Mouse (Mus musculus) midbrain, embryonic 12.5 days (tissue): ENCODE data around the gene Btbd35f12. TPM values are rescaled to one million over a fixed set of nuclear protein-coding genes. Genes with fewer than 3 reads are reported as not detected.
"Not testable (repeated sequence)": the region's sequence is repeated elsewhere in the genome, so short reads cannot be mapped to it uniquely, and the experiment has no call there.

Experiments
- ATAC-seq: fragments of 200-750 bp; cut with Nextera tagmentation; 2 replicates; pipeline ENCODE4 v1.8.0; 2017; ENCODE audit warnings: low read depth, moderate TSS enrichment, moderate library complexity; ENCODE audit not compliant: low FRiP score
- H3K27ac ChIP-seq: fragments of 300-500 bp; sonication (generic); replicated peaks from 2 replicates; pipeline ENCODE4 v1.5.1; 2016; ENCODE audit warnings: mild to moderate bottlenecking
- H3K27me3 ChIP-seq: fragments of 300-500 bp; sonication (generic); 2 replicates; pipeline ENCODE4 v1.6.1; 2016; ENCODE audit warnings: mild to moderate bottlenecking
- H3K36me3 ChIP-seq: fragments of 300-500 bp; sonication (generic); 2 replicates; pipeline ENCODE4 v1.6.1; 2016
- H3K4me1 ChIP-seq: fragments of 300-500 bp; sonication (generic); 2 replicates; pipeline ENCODE4 v1.6.1; 2016
- H3K4me2 ChIP-seq: fragments of 300-500 bp; sonication (generic); replicated peaks from 2 replicates; pipeline ENCODE4 v1.6.1; 2016; ENCODE audit warnings: mild to moderate bottlenecking, moderate library complexity
- H3K4me3 ChIP-seq: fragments of 300-500 bp; sonication (generic); 2 replicates; pipeline ENCODE4 v1.5.1; 2016; ENCODE audit warnings: mild to moderate bottlenecking
- H3K9ac ChIP-seq: fragments of 300-500 bp; sonication (generic); replicated peaks from 2 replicates; pipeline ENCODE4 v1.6.1; 2016; ENCODE audit warnings: mild to moderate bottlenecking, moderate library complexity
- H3K9me3 ChIP-seq: fragments of 300-500 bp; sonication (generic); 2 replicates; pipeline ENCODE4 v1.6.1; 2016; ENCODE audit warnings: mild to moderate bottlenecking
- WGBS: fragments of 180-500 bp; shearing (Covaris S2); methylation state at CpG from one replicate; pipeline ENCODE4 v1.1.7; 2016; 5-methylcytosine and 5-hydroxymethylcytosine counted together
- polyA plus RNA-seq: library from polyadenylated mRNA; unstranded; fragments of >200 nt; fragmentation: Nextera tagmentation; extraction: Ambion mirVana; gene quantifications from 2 replicates; pipeline ENCODE4 v1.2.1, GENCODE M21; 2016

Gene Btbd35f12
- not detected in 2 replicates for polyA plus RNA-seq

DNA sequence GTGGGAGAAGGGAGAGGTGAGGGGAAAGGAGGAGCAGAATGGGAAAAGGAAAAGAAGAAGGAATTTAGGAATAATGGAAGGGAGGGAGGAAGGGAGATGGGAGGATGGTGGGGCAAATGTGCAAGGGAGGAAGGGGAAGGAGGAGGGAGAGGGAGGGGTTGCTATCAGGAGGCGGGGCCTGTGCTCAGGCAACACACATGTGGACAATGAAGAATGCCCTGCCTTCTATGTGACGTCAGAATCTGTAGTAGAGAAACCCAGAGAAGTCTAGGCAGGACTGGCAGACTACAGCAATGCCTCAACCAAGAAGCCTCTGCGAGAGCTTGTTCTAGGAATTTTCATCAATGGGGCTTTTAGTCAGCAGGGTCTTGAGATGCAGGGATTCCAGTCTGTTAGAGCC is at the start of gene Btbd35f12:
Gene Btbd35f12 (plus strand): TSS at position 301 of the 400 bp plus-strand sequence.
- ATAC-seq, H3K4me3 ChIP-seq, H3K9ac ChIP-seq, H3K4me1 ChIP-seq, H3K27ac ChIP-seq, H3K36me3 ChIP-seq, H3K27me3 ChIP-seq, H3K9me3 ChIP-seq, H3K4me2 ChIP-seq: not testable (repeated sequence)
- no CpG with 5 or more reads among the region's 3 CpGs for WGBS

DNA sequence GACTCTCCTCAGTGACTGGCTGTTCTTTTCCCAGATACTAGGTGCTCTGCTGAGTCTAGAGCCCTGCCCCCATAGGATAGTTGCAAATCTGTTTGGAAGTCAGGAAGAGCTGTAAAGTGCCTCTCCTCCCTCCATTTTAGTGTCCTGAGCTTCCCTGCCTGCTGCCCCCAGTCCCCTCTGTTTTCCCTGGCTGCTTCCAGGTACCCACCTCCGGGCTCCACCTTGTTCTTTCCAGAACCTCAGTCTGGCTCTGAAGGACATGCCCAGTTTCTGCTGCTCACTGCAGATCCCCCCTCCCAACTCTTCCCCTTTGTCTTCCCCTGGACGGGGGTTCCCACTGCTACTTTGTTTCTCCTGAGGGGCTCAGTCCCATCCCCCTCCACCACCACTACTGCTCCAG is 40.1 kb downstream of the Btbd35f12 start:
- 83% methylated on average over 2 of the region's 2 CpGs for WGBS

More for the DNA sequence above, 40.1 kb downstream of the Btbd35f12 start:
- not testable (repeated sequence) for H3K4me2 ChIP-seq, ATAC-seq, H3K4me3 ChIP-seq, H3K9me3 ChIP-seq, H3K4me1 ChIP-seq, H3K27me3 ChIP-seq, H3K36me3 ChIP-seq, H3K27ac ChIP-seq, H3K9ac ChIP-seq

Other genes starting within 250 kb of the Btbd35f12 start
- not detected in 2 replicates for gene Spin2-ps6, start 78.5 kb upstream of the Btbd35f12 start, polyA plus RNA-seq